Mouse (Mus musculus) adrenal gland, postnatal 10 days (tissue): Measurements from ENCODE around the gene Zfp106. TPM values are rescaled to one million over a fixed set of nuclear protein-coding genes. Genes with fewer than 3 reads are reported as not detected.

Experiments
- DNase-seq: peaks from one replicate; pipeline ENCODE4 v3.0.0; 2021; ENCODE audit warnings: mixed read lengths
- total RNA-seq, 2 experiments: library from RNA; stranded (reverse); gene quantifications; 2 replicates each; pipeline ENCODE4 v1.2.3; 2021

The Zfp106 gene
- total RNA-seq, 2 experiments from 2014 or later, result 85.6 to 107 TPM

GRCm38 (mm10) chr2:120476277-120477087 lies 87.2 kb downstream of the Zfp106 start:
- no peak for DNase-seq

GRCm38 (mm10) chr2:120470856-120471255 lies 92.8 kb downstream of the Zfp106 start:
- DNase-seq, result no peak

GRCm38 (mm10) chr2:120469715-120470114 lies 93.9 kb downstream of the Zfp106 start:
- no peak for DNase-seq

- DNase-seq, result no peak
Observed at GRCm38 (mm10) chr2:120469220-120469619, 94.4 kb downstream of the Zfp106 start.

GRCm38 (mm10) chr2:120468011-120468410 lies 95.6 kb downstream of the Zfp106 start:
- no peak for DNase-seq

- DNase-seq, result no peak
Observed at GRCm38 (mm10) chr2:120465397-120465785, 98.3 kb downstream of the Zfp106 start.

GRCm38 (mm10) chr2:120464732-120465396 lies 98.8 kb downstream of the Zfp106 start:
- no peak for DNase-seq

GRCm38 (mm10) chr2:120464091-120464490 lies 99.6 kb downstream of the Zfp106 start:
- peak; percentile 22 for DNase-seq

GRCm38 (mm10) chr2:120463328-120463727 lies 100.3 kb downstream of the Zfp106 start:
- DNase-seq, result no peak

- peak; percentile 53 for DNase-seq
Observed at GRCm38 (mm10) chr2:120460216-120460615, 103.4 kb downstream of the Zfp106 start.

Other genes with a start within 250 kb of the Zfp106 start
- under 1 TPM in 1 of 2 experiments, not detected in 1; 0.12 TPM for gene Pla2g4f, start 249.7 kb downstream of the Zfp106 start, total RNA-seq
- gene Vps39, start 210.7 kb downstream of the Zfp106 start, total RNA-seq, result 10 to 100 TPM; 33.9 to 36.7 TPM
- gene Ganc, start 159.9 kb downstream of the Zfp106 start, total RNA-seq, result 10 to 100 TPM; 30.3 to 45.3 TPM
- gene Tmem87a, start 159.7 kb downstream of the Zfp106 start, total RNA-seq, result 10 to 100 TPM; 30.7 to 38.3 TPM
- gene Capn3, start 107.8 kb downstream of the Zfp106 start, total RNA-seq, result 1 to 10 TPM; 4.7 to 6.5 TPM
- 10 to 100 TPM; 45.7 to 53.2 TPM for gene Snap23, start 3.8 kb upstream of the Zfp106 start, total RNA-seq
- 10 to 100 TPM; 14.1 to 14.9 TPM for gene Haus2, start 45.5 kb upstream of the Zfp106 start, total RNA-seq
- gene Lrrc57, start 45.7 kb upstream of the Zfp106 start, total RNA-seq, result 10 to 100 TPM; 13.5 to 18.1 TPM
- gene Stard9, start 65.3 kb upstream of the Zfp106 start, total RNA-seq, result 10 to 100 TPM; 11.6 to 23.7 TPM